Mouse (Mus musculus) MEL (cell line): ENCODE data around the gene Vmn1r218. TPM values are rescaled to one million over a fixed set of nuclear protein-coding genes. Genes with fewer than 3 reads are reported as not detected.
"Not testable (repeated sequence)": the region's sequence is repeated elsewhere in the genome, so short reads cannot be mapped to it uniquely, and the experiment has no call there.

ENCODE experiments used
- DNase-seq: peaks from one replicate; pipeline ENCODE4 v3.0.0; 2011; ENCODE audit warnings: low read depth, low spot score
- H3K27ac ChIP-seq: 2 replicates; pipeline ENCODE4 v1.5.1; 2012; ENCODE audit warnings: low read depth, mild to moderate bottlenecking, control low read depth, low read length, moderate library complexity; ENCODE audit not compliant: control insufficient read depth
- H3K27me3 ChIP-seq, 2 experiments: fragments of 150-350 bp in 1 of 2; sonication (generic) in 1 of 2; 2 replicates each; pipeline ENCODE4 v1.6.1; 2012; ENCODE audit warnings: low read length in 2 of 2, mild to moderate bottlenecking in 2 of 2, improper control_type of control experiment in 1 of 2, moderate library complexity in 1 of 2; ENCODE audit not compliant: insufficient read depth in 2 of 2, control insufficient read depth in 1 of 2
- H3K36me3 ChIP-seq, 2 experiments: 2 replicates each; pipeline ENCODE4 v1.6.1; 2012 to 2014; ENCODE audit warnings: low read length in 2 of 2, improper control_type of control experiment in 1 of 2, inconsistent platforms in 1 of 2, mild to moderate bottlenecking in 1 of 2; ENCODE audit not compliant: insufficient read depth in 2 of 2, control insufficient read depth in 1 of 2
- H3K4me1 ChIP-seq, 2 experiments: fragments of 150-350 bp in 1 of 2; sonication (generic) in 1 of 2; 2 replicates each; pipeline ENCODE4 v1.6.1; 2012; ENCODE audit warnings: low read length in 2 of 2, improper control_type of control experiment in 1 of 2, mild to moderate bottlenecking in 1 of 2; ENCODE audit not compliant: insufficient read depth in 2 of 2, control insufficient read depth in 1 of 2
- H3K4me3 ChIP-seq, 2 experiments: fragments of 150-350 bp in 1 of 2; sonication (generic) in 1 of 2; 2 replicates each; pipeline ENCODE4 v1.5.1; 2012; ENCODE audit warnings: low read depth in 2 of 2, low read length in 2 of 2, mild to moderate bottlenecking in 2 of 2, moderate library complexity in 2 of 2, control low read depth in 1 of 2, improper control_type of control experiment in 1 of 2; ENCODE audit not compliant: control insufficient read depth in 1 of 2, insufficient read depth in 1 of 2
- H3K79me2 ChIP-seq: 2 replicates; pipeline ENCODE4 v1.6.1; 2012; ENCODE audit warnings: mild to moderate bottlenecking, low read length, moderate library complexity; ENCODE audit not compliant: control insufficient read depth, poor library complexity, insufficient read depth
- H3K9ac ChIP-seq: 2 replicates; pipeline ENCODE4 v1.6.1; 2012; ENCODE audit warnings: low read depth, mild to moderate bottlenecking, control low read depth, low read length, moderate library complexity; ENCODE audit not compliant: control insufficient read depth, poor library complexity, severe bottlenecking
- H3K9me3 ChIP-seq: fragments of 150-350 bp; sonication (generic); replicated peaks from 2 replicates; pipeline ENCODE4 v1.6.1; 2012; ENCODE audit warnings: mild to moderate bottlenecking, low read length, improper control_type of control experiment, moderate library complexity; ENCODE audit not compliant: insufficient read depth
- BHLHE40 ChIP-seq: IDR thresholded peaks from 2 replicates; pipeline ENCODE4 v1.6.1; 2012; ENCODE audit warnings: low read depth, mild to moderate bottlenecking, inconsistent platforms, low read length, improper control_type of control experiment, borderline replicate concordance
- CTCF ChIP-seq, 3 experiments: IDR thresholded peaks in 2 of 3; conservative IDR thresholded peaks in 1 of 3; 2 replicates each; pipeline ENCODE4 v1.5.1; 2011 to 2012; ENCODE audit warnings: low read length in 3 of 3, low read depth in 2 of 3, mild to moderate bottlenecking in 2 of 3, improper control_type of control experiment in 1 of 3, inconsistent platforms in 1 of 3, mixed read lengths in 1 of 3, moderate library complexity in 1 of 3; ENCODE audit not compliant: control insufficient read depth in 1 of 3, insufficient read depth in 1 of 3, poor library complexity in 1 of 3, severe bottlenecking in 1 of 3
- E2F4 ChIP-seq: IDR thresholded peaks from 2 replicates; pipeline ENCODE4 v1.6.1; 2011; ENCODE audit warnings: low read depth, low read length, improper control_type of control experiment, borderline replicate concordance
- EP300 ChIP-seq, 2 experiments: IDR thresholded peaks; 2 replicates each; pipeline ENCODE4 v1.6.1; 2011; ENCODE audit warnings: improper control_type of control experiment in 2 of 2, low read length in 2 of 2, low read depth in 1 of 2, mild to moderate bottlenecking in 1 of 2
- ETS1 ChIP-seq: IDR thresholded peaks from 2 replicates; pipeline ENCODE4 v1.6.1; 2012; ENCODE audit warnings: low read depth, mild to moderate bottlenecking, inconsistent platforms, low read length, improper control_type of control experiment, moderate library complexity
- GATA1 ChIP-seq: IDR thresholded peaks from 2 replicates; pipeline ENCODE4 v1.6.1; 2011; ENCODE audit warnings: low read depth, low read length, improper control_type of control experiment
- MAFK ChIP-seq: IDR thresholded peaks from 2 replicates; pipeline ENCODE4 v1.6.1; 2011; ENCODE audit warnings: low read depth, mild to moderate bottlenecking, low read length, improper control_type of control experiment, borderline replicate concordance
- MAX ChIP-seq: IDR thresholded peaks from 2 replicates; pipeline ENCODE4 v1.6.1; 2011; ENCODE audit warnings: low read length, improper control_type of control experiment
- MXI1 ChIP-seq: IDR thresholded peaks from 2 replicates; pipeline ENCODE4 v1.6.1; 2011; ENCODE audit warnings: mild to moderate bottlenecking, low read depth, low read length, improper control_type of control experiment
- NELFE ChIP-seq: IDR thresholded peaks from 2 replicates; pipeline ENCODE4 v1.6.1; 2011; ENCODE audit warnings: low read depth, low read length, improper control_type of control experiment
- POLR2AphosphoS2 ChIP-seq: IDR thresholded peaks from 2 replicates; pipeline ENCODE4 v1.6.1; 2011; ENCODE audit warnings: low read length, improper control_type of control experiment
- POLR2AphosphoS5 ChIP-seq: IDR thresholded peaks from 2 replicates; pipeline ENCODE4 v1.6.1; 2012; ENCODE audit warnings: low read depth, borderline replicate concordance, mild to moderate bottlenecking, inconsistent platforms, low read length, moderate library complexity, mixed read lengths
- RAD21 ChIP-seq: IDR thresholded peaks from 2 replicates; pipeline ENCODE4 v1.6.1; 2011; ENCODE audit warnings: mild to moderate bottlenecking, low read depth, low read length, improper control_type of control experiment
- USF1 ChIP-seq: IDR thresholded peaks from 2 replicates; pipeline ENCODE4 v1.6.1; 2014; ENCODE audit warnings: low read depth, mild to moderate bottlenecking, inconsistent platforms, low read length, improper control_type of control experiment, moderate library complexity
- USF2 ChIP-seq, 2 experiments: IDR thresholded peaks; 2 replicates each; pipeline ENCODE4 v1.6.1; 2011 to 2012; ENCODE audit warnings: improper control_type of control experiment in 2 of 2, low read length in 2 of 2, borderline replicate concordance in 1 of 2, inconsistent platforms in 1 of 2, low read depth in 1 of 2, mild to moderate bottlenecking in 1 of 2; ENCODE audit not compliant: insufficient read depth in 1 of 2
- ZC3H11A ChIP-seq: IDR thresholded peaks from 2 replicates; pipeline ENCODE4 v1.6.1; 2012; ENCODE audit warnings: low read depth, mild to moderate bottlenecking, inconsistent platforms, low read length, improper control_type of control experiment
- ZKSCAN1 ChIP-seq: IDR thresholded peaks from 2 replicates; pipeline ENCODE4 v1.6.1; 2012; ENCODE audit warnings: low read depth, mild to moderate bottlenecking, inconsistent platforms, low read length, improper control_type of control experiment, moderate library complexity
- polyA plus RNA-seq, 2 experiments: library from polyadenylated mRNA; stranded (reverse) in 1 of 2; unstranded in 1 of 2; fragments of >175 nt in 1 of 2; fragments of >200 nt in 1 of 2; gene quantifications; 2 replicates each; pipeline versions ENCODE4 v1.2.1 to v1.2.4; 2012; ENCODE audit warnings: low replicate concordance in 2 of 2, low read depth in 1 of 2; ENCODE audit not compliant: insufficient read length in 2 of 2, insufficient read depth in 1 of 2, missing spikeins in 1 of 2
- total RNA-seq: library from RNA; depleted of rRNA; stranded (reverse); fragments of 300-350 nt; gene quantifications from 2 replicates; pipeline ENCODE4 v1.2.3, GENCODE M21; 2012

Vmn1r218 gene
- total and polyA plus RNA-seq, 3 experiments = 0.01 TPM; not detected in 2

- H3K79me2 ChIP-seq = no peaks in the 10 kb centered on the region
- no peaks in the 10 kb centered on the region for H3K4me1 ChIP-seq
- H3K9ac ChIP-seq = no peak overlapping the region
- H3K36me3 ChIP-seq = no peaks in the 10 kb centered on the region
- no peak overlapping the region for H3K27ac ChIP-seq
- H3K9me3 ChIP-seq = no peaks in the 10 kb centered on the region
- no peak overlapping the region for H3K4me3 ChIP-seq
- DNase-seq = no peak
- no peaks in the 10 kb centered on the region for H3K27me3 ChIP-seq
- no peak for TF ChIP-seq ZKSCAN1
- TF ChIP-seq MAFK = no peak
- no peak for TF ChIP-seq MAX
- TF ChIP-seq ZC3H11A = no peak
- no peak for TF ChIP-seq BHLHE40
- no peak for TF ChIP-seq MXI1
- no peak for TF ChIP-seq POLR2AphosphoS2
- no peak for TF ChIP-seq GATA1
Measured at GRCm38 (mm10) chr13:23138880-23139279, 5.9 kb downstream of the Vmn1r218 start.

- no peaks in the 10 kb centered on the region for H3K27me3 ChIP-seq
- DNase-seq = no peak
- TF ChIP-seq EP300 (IDR thresholded peaks at IDR 0.05; ENCODE audit: low read depth in 1 of 2, low read length in 2 of 2) (no peak), CTCF (IDR thresholded peaks at IDR 0.05 in 2 of 3, conservative IDR thresholded peaks at IDR 0.05 in 1 of 3; ENCODE audit: control insufficient read depth in 1 of 3, insufficient read depth in 1 of 3, low read depth in 2 of 3, low read length in 3 of 3, poor library complexity in 1 of 3, severe bottlenecking in 1 of 3) (no peak), MAX (no peak), BHLHE40 (no peak), NELFE (no peak), USF1 (no peak), ZC3H11A (no peak), POLR2AphosphoS5 (no peak)
Measured at GRCm38 (mm10) chr13:23157848-23158247, 24.9 kb downstream of the Vmn1r218 start.

GRCm38 (mm10) chr13:23159012-23159411, 26.1 kb downstream of the Vmn1r218 start, which contains the start of gene Vmn1r219:
Gene Vmn1r219, plus strand, starts transcription at chr13:23159312.
- H3K27me3 ChIP-seq = no peaks in the 10 kb centered on the region
- no peaks in the 10 kb centered on the region for H3K9me3 ChIP-seq
- no peaks in the 10 kb centered on the region for H3K79me2 ChIP-seq
- H3K36me3 ChIP-seq = no peaks in the 10 kb centered on the region
- H3K27ac ChIP-seq = no peak within 1 kb of the TSS
- TF ChIP-seq USF1 = no peak
- no peak for TF ChIP-seq USF2 (IDR thresholded peaks at IDR 0.05; ENCODE audit: borderline replicate concordance in 1 of 2, insufficient read depth in 1 of 2, low read depth in 1 of 2, low read length in 2 of 2)
- no peak for TF ChIP-seq MAX
- TF ChIP-seq ETS1 = no peak
- TF ChIP-seq RAD21 = no peak
- no peak for TF ChIP-seq E2F4
- TF ChIP-seq POLR2AphosphoS5 = no peak
- no peak for TF ChIP-seq ZC3H11A
- no peak within 1 kb of the TSS for H3K4me3 ChIP-seq
- no peak within 1 kb of the TSS for H3K9ac ChIP-seq
- no peak for DNase-seq
- H3K4me1 ChIP-seq = no peaks in the 10 kb centered on the region

More at GRCm38 (mm10) chr13:23157848-23158247, 24.9 kb downstream of the Vmn1r218 start:
- no peaks in the 10 kb centered on the region for H3K9me3 ChIP-seq
- H3K4me3 ChIP-seq = no peak overlapping the region
- no peak overlapping the region for H3K9ac ChIP-seq
- no peaks in the 10 kb centered on the region for H3K79me2 ChIP-seq
- no peak overlapping the region for H3K27ac ChIP-seq
- H3K4me1 ChIP-seq = no peaks in the 10 kb centered on the region
- H3K36me3 ChIP-seq = no peaks in the 10 kb centered on the region

GRCm38 (mm10) chr13:23166471-23166870, 33.5 kb downstream of the Vmn1r218 start:
- H3K27ac ChIP-seq, H3K27me3 ChIP-seq, H3K9ac ChIP-seq, H3K9me3 ChIP-seq, DNase-seq, H3K36me3 ChIP-seq, H3K79me2 ChIP-seq, H3K4me1 ChIP-seq, H3K4me3 ChIP-seq: not testable (repeated sequence)
